ENCODE assay signal across 13 mouse cellular contexts in the genomic region with DNA sequence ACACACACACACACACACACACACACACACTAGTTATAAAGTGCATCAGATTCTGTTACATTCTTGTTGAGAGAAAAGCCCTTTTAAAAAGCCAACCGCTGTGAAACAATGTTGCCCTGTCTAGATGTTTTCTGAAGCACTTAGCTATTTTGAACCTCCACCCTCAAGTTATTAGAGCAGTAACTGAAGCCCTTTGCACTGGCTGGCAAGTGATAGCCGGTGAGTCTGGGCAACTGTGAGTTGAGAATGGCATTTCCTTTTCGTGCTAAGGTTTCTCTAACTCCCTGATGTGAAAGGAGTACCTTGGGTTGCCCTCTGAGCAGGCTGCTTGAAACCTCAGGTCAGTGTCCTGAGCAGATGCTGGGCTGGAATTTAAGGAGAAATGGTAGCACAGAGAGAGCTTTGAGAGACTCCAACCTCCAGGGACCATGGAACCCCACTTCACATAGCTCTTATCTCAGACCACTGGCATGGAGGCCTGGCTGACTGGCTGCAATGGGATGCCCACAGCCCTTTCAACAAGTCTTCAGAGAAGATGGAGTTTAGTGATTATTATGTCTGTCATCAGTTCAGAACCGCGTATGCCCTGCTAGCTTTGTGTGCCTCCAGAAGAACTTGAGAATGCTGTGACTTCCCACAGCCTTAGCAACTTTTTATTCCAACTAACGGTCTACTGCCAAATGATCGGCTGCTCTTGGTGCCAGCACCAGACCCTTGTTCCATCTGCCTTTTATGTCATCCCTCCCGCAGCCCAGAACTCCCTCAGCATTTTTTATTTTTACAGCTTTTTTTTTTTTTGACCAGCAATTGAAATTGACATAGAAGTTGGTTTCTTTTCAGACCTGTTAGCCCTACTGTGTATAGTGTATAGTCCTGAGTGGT. TPM values are rescaled to one million over a fixed set of nuclear protein-coding genes. Genes with fewer than 3 reads are reported as not detected.
DNase-seq lines count a peak whose midpoint lies in the region; ATAC-seq and TF ChIP-seq lines count a peak whose summit lies in the region.
"Had no signal": no experiment of that assay in that cellular context is flagged by ENCODE, and none has a peak within 500 bp of the region (broad histone marks: within the 10 kb centered on the region; RNA-seq: fewer than 3 reads in every experiment).

No protein-coding gene starts in this region.

- ATAC-seq in heart, embryonic 16.5 days (replicated peaks; ENCODE audit: extremely low read depth, insufficient read depth, low FRiP score) = no peak
- ATAC-seq in heart, embryonic 11.5 days (replicated peaks; ENCODE audit: insufficient number of reproducible peaks, low FRiP score, low TSS enrichment) = no peak
- no peak for ATAC-seq in midbrain, postnatal 0 days (ENCODE audit: low FRiP score)
- ATAC-seq in midbrain, embryonic 15.5 days (replicated peaks) = no peak
- no peak for ATAC-seq in erythroblast, adult 5-6 weeks (replicated peaks; ENCODE audit: low FRiP score, poor library complexity, severe bottlenecking)
- ATAC-seq: intestine, embryonic 16.5 days; midbrain, embryonic 16.5 days had no signal

- TF ChIP-seq CTCF in midbrain, postnatal 0 days (IDR thresholded peaks at IDR 0.05) = no peak

- H3K27me3 ChIP-seq in heart, embryonic 16.5 days (ENCODE audit: control insufficient read depth, insufficient read depth, low read length) = no peaks in the 10 kb centered on the region
- H3K27me3 ChIP-seq in heart, embryonic 11.5 days (ENCODE audit: control insufficient read depth, insufficient read depth, low read length) = no peaks in the 10 kb centered on the region
- H3K27me3 ChIP-seq in midbrain, postnatal 0 days (ENCODE audit: insufficient read depth, low read length) = no peaks in the 10 kb centered on the region
- no peaks in the 10 kb centered on the region for H3K27me3 ChIP-seq in midbrain, embryonic 15.5 days (replicated peaks)

- no peaks in the 10 kb centered on the region for H3K9me3 ChIP-seq in heart, embryonic 16.5 days (replicated peaks; ENCODE audit: control insufficient read depth, low read length)
- H3K9me3 ChIP-seq in heart, embryonic 11.5 days (replicated peaks; ENCODE audit: control insufficient read depth, low read length) = no peaks in the 10 kb centered on the region
- no peaks in the 10 kb centered on the region for H3K9me3 ChIP-seq in midbrain, postnatal 0 days (ENCODE audit: low read length)
- H3K9me3 ChIP-seq in midbrain, embryonic 15.5 days = no peaks in the 10 kb centered on the region

- peaks cover 14% of the 10 kb centered on the region for H3K4me1 ChIP-seq in heart, embryonic 16.5 days (ENCODE audit: control insufficient read depth, insufficient read depth, low read length)
- H3K4me1 ChIP-seq in heart, embryonic 11.5 days (ENCODE audit: control insufficient read depth, insufficient read depth, low read length) = peaks cover 12% of the 10 kb centered on the region; the same call in 1 of the 2 replicates
- H3K4me1 ChIP-seq in midbrain, postnatal 0 days (ENCODE audit: insufficient read depth, low read length) = no peaks in the 10 kb centered on the region
- H3K4me1 ChIP-seq in midbrain, embryonic 15.5 days = no peaks in the 10 kb centered on the region

- no peak overlapping the region for H3K4me3 ChIP-seq in heart, embryonic 16.5 days (ENCODE audit: low read length)
- no peak overlapping the region for H3K4me3 ChIP-seq in heart, embryonic 11.5 days (ENCODE audit: low read depth, low read length)
- H3K4me3 ChIP-seq in midbrain, postnatal 0 days (ENCODE audit: low read depth, low read length) = no peak overlapping the region
- no peak overlapping the region for H3K4me3 ChIP-seq in midbrain, embryonic 15.5 days

- H3K27ac ChIP-seq in heart, embryonic 16.5 days (ENCODE audit: low read length) = 0 out of 2 replicates have a peak overlapping the region, but pooled peaks have one; percentile 28
- H3K27ac ChIP-seq in heart, embryonic 11.5 days (ENCODE audit: low read depth, low read length) = no peak overlapping the region
- no peak overlapping the region for H3K27ac ChIP-seq in midbrain, postnatal 0 days (ENCODE audit: low read depth, low read length)
- H3K27ac ChIP-seq in midbrain, embryonic 15.5 days = no peak overlapping the region

- H3K36me3 ChIP-seq in heart, embryonic 16.5 days (ENCODE audit: control insufficient read depth, insufficient read depth) = no peaks in the 10 kb centered on the region
- H3K36me3 ChIP-seq in heart, embryonic 11.5 days (ENCODE audit: control insufficient read depth, insufficient read depth, low read length) = no peaks in the 10 kb centered on the region
- H3K36me3 ChIP-seq in midbrain, postnatal 0 days (ENCODE audit: insufficient read depth, low read length) = no peaks in the 10 kb centered on the region
- no peaks in the 10 kb centered on the region for H3K36me3 ChIP-seq in midbrain, embryonic 15.5 days (replicated peaks)

- H3K9ac ChIP-seq in heart, embryonic 16.5 days (ENCODE audit: low read length) = no peak overlapping the region
- H3K9ac ChIP-seq in heart, embryonic 11.5 days (ENCODE audit: low read depth, low read length) = no peak overlapping the region
- H3K9ac ChIP-seq in midbrain, postnatal 0 days (replicated peaks; ENCODE audit: low read length, poor library complexity, severe bottlenecking) = no peak overlapping the region
- H3K9ac ChIP-seq in midbrain, embryonic 15.5 days = no peak overlapping the region
- H3K9ac ChIP-seq: lung, embryonic 14.5 days had no signal

- peak; percentile 45 to 57 for DNase-seq in cerebellum, postnatal 10 days
- no peak for DNase-seq in cerebellum, adult 18-20 months
- peak; percentile 14 for DNase-seq in midbrain, postnatal 0 days (ENCODE audit: low spot score)
- peak; percentile 41 for DNase-seq in thymus, postnatal 4 days
- DNase-seq: cerebellum, adult 9-11 months; right cerebral cortex, postnatal 25 days had no signal

- no peak overlapping the region for H3K4me2 ChIP-seq in heart, embryonic 16.5 days (ENCODE audit: low read depth, low read length)
- no peak overlapping the region for H3K4me2 ChIP-seq in heart, embryonic 11.5 days
- H3K4me2 ChIP-seq in midbrain, postnatal 0 days (ENCODE audit: low read depth, low read length, poor library complexity, severe bottlenecking) = no peak overlapping the region
- no peak overlapping the region for H3K4me2 ChIP-seq in midbrain, embryonic 15.5 days
- H3K4me2 ChIP-seq: lung, embryonic 14.5 days had no signal

- 59% methylated on average over 8 of the region's 8 CpGs for WGBS in heart, embryonic 16.5 days
- WGBS in heart, embryonic 11.5 days (ENCODE audit: insufficient replicate concordance) = 65% methylated on average over 8 of the region's 8 CpGs
- 78% methylated on average over 8 of the region's 8 CpGs for WGBS in midbrain, postnatal 0 days
- 77% methylated on average over 8 of the region's 8 CpGs for WGBS in midbrain, embryonic 15.5 days

RNA-seq across cellular contexts. Expression of gene Hsd11b1, which starts 0.6 kb away (rescaled TPM):
- 3.7 and 9.5 TPM in 2 replicates for polyA plus RNA-seq in heart, embryonic 16.5 days (2015; fragmentation: Nextera tagmentation; extraction: Ambion mirVana)
- 1.6 and 2.2 TPM in 2 replicates for polyA plus RNA-seq in heart, embryonic 11.5 days (2014; fragmentation: Nextera tagmentation; extraction: Ambion mirVana)
- total RNA-seq in midbrain, postnatal 0 days (2014; rRNA removed) = 2.7 and 3.0 TPM in 2 replicates
- 2.8 and 3.4 TPM in 2 replicates for polyA plus RNA-seq in midbrain, postnatal 0 days (2015; fragmentation: Nextera tagmentation; extraction: Ambion mirVana)
- 0.41 TPM in 1 of 2 replicates, not detected in the other for polyA plus RNA-seq in midbrain, embryonic 15.5 days (2015; fragmentation: Nextera tagmentation; extraction: Ambion mirVana)
- 55.6 and 58.0 TPM in 2 replicates for total RNA-seq in erythroblast, adult 5-6 weeks (2015; ENCODE audit: low replicate concordance)
- 11.5 and 18.0 TPM in 2 replicates for total RNA-seq in erythroblast, adult 5-6 weeks (2017; ENCODE audit: low replicate concordance)

RNA-seq across cellular contexts. Expression of gene G0s2, which starts 9.8 kb away (rescaled TPM):
- polyA plus RNA-seq in heart, embryonic 16.5 days (2015; fragmentation: Nextera tagmentation; extraction: Ambion mirVana) = 118 and 147 TPM in 2 replicates
- 38.5 and 45.3 TPM in 2 replicates for polyA plus RNA-seq in heart, embryonic 11.5 days (2014; fragmentation: Nextera tagmentation; extraction: Ambion mirVana)
- 5.3 and 8.6 TPM in 2 replicates for total RNA-seq in midbrain, postnatal 0 days (2014; rRNA removed)
- 5.8 and 6.5 TPM in 2 replicates for polyA plus RNA-seq in midbrain, postnatal 0 days (2015; fragmentation: Nextera tagmentation; extraction: Ambion mirVana)
- polyA plus RNA-seq in midbrain, embryonic 15.5 days (2015; fragmentation: Nextera tagmentation; extraction: Ambion mirVana) = 5.3 and 6.6 TPM in 2 replicates
- 13.3 and 13.4 TPM in 2 replicates for total RNA-seq in erythroblast, adult 5-6 weeks (2015; ENCODE audit: low replicate concordance)
- total RNA-seq in erythroblast, adult 5-6 weeks (2017; ENCODE audit: low replicate concordance) = 15.5 and 16.6 TPM in 2 replicates

RNA-seq across cellular contexts. Expression of gene Lamb3, which starts 55.8 kb away (rescaled TPM):
- polyA plus RNA-seq in heart, embryonic 16.5 days (2015; fragmentation: Nextera tagmentation; extraction: Ambion mirVana) = 9.6 and 11.6 TPM in 2 replicates
- polyA plus RNA-seq in heart, embryonic 11.5 days (2014; fragmentation: Nextera tagmentation; extraction: Ambion mirVana) = 0.64 and 1.2 TPM in 2 replicates
- total RNA-seq in midbrain, postnatal 0 days (2014; rRNA removed) = 0.66 and 0.82 TPM in 2 replicates
- 1.1 and 1.4 TPM in 2 replicates for polyA plus RNA-seq in midbrain, postnatal 0 days (2015; fragmentation: Nextera tagmentation; extraction: Ambion mirVana)
- polyA plus RNA-seq in midbrain, embryonic 15.5 days (2015; fragmentation: Nextera tagmentation; extraction: Ambion mirVana) = 0.54 and 1.1 TPM in 2 replicates
- total RNA-seq in erythroblast, adult 5-6 weeks (2015; ENCODE audit: low replicate concordance) = 0.58 and 11.1 TPM in 2 replicates
- 1.8 and 4.1 TPM in 2 replicates for total RNA-seq in erythroblast, adult 5-6 weeks (2017; ENCODE audit: low replicate concordance)

Comparison
In these comparisons a context has a peak if more than half of its experiments do, and no peak if none do; other contexts are left out.
1. DNase-seq: peak in cerebellum, postnatal 10 days (2 of 2), midbrain, postnatal 0 days (single experiment) and thymus, postnatal 4 days (single experiment); none in cerebellum, adult 18-20 months (0 of 2).